Mouse (Mus musculus) left cerebral cortex, adult 2 months (tissue): ENCODE data around the gene Brsk1. TPM values are rescaled to one million over a fixed set of nuclear protein-coding genes. Genes with fewer than 3 reads are reported as not detected.

Experiments
- DNase-seq, 2 experiments: peaks; one replicate each; pipeline ENCODE4 v3.0.0; 2021 to 2022; ENCODE audit warnings: low spot score in 2 of 2, mixed read lengths in 1 of 2; ENCODE audit errors: extremely low spot score in 1 of 2
- H3K27ac ChIP-seq: fragments of 200-600 bp; 2 replicates; pipeline ENCODE4 v1.8.1; 2022
- H3K4me3 ChIP-seq: fragments of 200-600 bp; 2 replicates; pipeline ENCODE4 v1.8.1; 2022
- CTCF ChIP-seq: fragments of 200-600 bp; IDR thresholded peaks from 2 replicates; pipeline ENCODE4 v1.8.1; 2022; ENCODE audit warnings: antibody characterized with exemption, mild to moderate bottlenecking, moderate library complexity
- intact Hi-C: fragments of 180-260 bp; cut with DNase I; formaldehyde crosslinking; loops from one replicate; pipeline ENCODE4 v1.15.1; 2025
- total RNA-seq, 2 experiments: library from RNA; stranded (reverse); gene quantifications; 2 replicates each; pipeline ENCODE4 v1.2.3; 2021

Gene Brsk1
- total RNA-seq, 2 experiments from 2014 or later, result 425 to 440 TPM

DNA sequence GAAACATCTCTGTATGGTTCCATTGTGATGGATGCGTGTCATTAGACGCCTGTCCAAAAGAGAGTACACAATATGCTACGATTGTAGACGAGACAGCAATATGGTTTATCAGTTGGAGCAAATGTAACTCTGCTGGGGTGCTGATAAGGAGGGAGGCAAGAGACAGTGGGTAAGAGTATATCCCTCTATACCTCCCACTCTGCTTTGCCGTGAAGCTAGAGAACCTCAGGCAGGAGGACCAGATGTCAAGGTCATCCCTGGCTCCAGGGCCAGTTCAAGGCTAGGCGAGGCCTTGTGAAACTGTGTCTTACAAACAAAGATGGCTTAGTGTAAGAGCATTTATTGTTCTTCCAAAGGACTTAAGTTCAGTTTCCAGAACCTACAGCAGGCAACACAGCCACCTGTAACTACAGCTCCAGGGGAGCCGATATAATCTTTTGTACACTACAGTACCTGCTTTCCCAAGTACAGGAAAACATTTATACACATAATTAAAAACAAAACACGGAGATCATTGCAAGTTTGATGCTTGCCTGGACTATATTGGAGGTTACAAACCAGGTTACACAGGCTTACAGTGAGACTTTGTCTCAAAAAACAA lies 19.6 kb upstream of the Brsk1 start:
- intact Hi-C loops, result no loop called here
- TF ChIP-seq CTCF, result no peak
- H3K4me3 ChIP-seq, result no peak overlapping the region

DNA sequence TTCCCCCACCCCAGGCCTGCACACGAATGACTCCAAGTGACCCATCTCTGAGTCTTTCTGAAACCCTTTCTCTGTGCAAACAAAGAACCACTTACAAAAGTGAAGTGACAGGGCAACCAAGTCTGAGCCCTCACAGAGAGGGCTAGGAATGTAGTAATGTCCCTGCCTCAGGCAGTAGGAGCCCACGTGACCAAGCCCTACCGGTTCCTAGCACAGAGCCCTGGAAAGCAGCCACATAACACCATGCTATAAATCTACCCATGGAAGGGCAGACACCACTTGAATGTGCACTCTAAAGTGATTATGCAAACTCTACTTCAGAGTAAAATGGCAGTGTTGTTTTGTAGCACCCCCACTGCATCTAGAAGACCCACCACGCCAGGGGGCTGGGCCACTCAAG lies 18.4 kb upstream of the Brsk1 start:
- no peak for TF ChIP-seq CTCF
- no peak overlapping the region for H3K4me3 ChIP-seq
- no peak for DNase-seq
- intact Hi-C loops, result no loop called here
- no peak overlapping the region for H3K27ac ChIP-seq

More for the DNA sequence above, 19.6 kb upstream of the Brsk1 start:
- H3K27ac ChIP-seq, result no peak overlapping the region
- no peak for DNase-seq

DNA sequence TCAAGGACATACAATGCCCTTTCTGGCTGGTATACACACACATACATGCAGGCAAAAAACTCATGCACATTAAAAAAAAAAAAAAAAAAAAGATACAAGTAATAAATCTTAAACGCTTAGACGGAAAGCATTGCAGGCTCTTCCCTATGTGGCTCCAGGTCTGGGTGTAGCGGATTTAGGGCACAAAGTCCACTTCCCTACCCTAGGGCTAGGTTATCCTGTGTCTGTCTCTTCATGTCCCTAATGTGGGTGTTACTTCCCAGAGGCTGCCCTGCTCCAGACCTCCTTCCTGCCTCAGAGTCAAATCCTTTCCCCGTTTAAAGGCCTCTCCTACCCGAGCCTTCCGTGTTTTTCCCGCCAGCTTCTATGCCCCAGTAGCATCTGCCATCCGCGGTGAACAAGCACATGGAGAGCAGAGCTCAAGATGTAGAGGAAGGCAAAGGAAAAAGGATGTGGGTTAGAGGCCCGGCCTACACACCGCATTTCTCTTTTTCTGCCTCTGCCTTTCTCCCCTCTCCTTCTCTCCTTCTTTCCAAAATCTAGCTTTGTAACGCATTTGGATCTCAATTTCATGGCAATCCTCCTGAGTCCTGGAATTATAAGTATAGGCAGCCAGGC lies 16.2 kb upstream of the Brsk1 start:
- H3K4me3 ChIP-seq, result no peak overlapping the region
- no peak overlapping the region for H3K27ac ChIP-seq
- TF ChIP-seq CTCF, result no peak
- no peak for DNase-seq
- intact Hi-C loops, result no loop called here

DNA sequence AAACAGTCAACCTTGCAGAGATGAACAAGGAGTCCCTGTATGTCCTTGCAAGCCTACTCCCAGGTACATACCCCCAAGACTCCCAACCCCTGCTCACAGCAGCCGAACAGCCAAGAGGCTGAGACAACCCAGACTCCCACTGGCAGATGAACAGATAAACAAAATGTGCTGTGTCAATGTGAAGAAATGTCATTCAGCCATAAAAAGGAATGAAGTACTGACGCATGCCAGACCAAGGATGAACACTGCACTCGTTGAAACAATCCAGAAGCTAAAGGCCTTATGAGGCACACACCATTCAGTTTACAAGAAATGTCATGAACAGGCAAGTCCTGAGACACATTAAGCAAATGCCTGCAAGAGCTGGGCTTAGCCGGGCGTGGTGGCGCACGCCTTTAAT lies 15.2 kb upstream of the Brsk1 start:
- Histone ChIP-seq H3K4me3 (no peak overlapping the region), H3K27ac (no peak overlapping the region)
- intact Hi-C loops, result no loop called here
- no peak for DNase-seq
- TF ChIP-seq CTCF, result no peak

DNA sequence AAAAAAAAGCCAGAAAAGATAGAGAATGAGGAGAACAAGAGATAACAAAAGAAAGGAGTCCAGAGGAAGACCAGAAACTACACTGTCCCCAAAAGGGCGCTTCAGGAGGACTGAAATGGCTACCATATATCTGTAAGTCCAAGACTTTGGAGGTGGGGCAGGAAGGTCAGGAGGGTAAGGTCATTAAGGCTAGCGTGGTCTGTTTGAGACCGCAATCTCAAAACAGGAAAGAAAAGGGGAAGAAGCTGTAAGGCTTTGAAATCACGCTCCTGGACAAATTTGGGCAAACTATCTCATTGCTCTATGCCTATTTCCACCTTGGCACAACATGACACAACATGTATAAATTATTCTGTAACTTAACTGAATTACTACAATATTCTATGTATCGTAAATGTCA lies 7.1 kb upstream of the Brsk1 start:
- Histone ChIP-seq H3K27ac (no peak overlapping the region), H3K4me3 (peak overlapping the region; percentile 72; the same call in 1 of the 2 replicates)
- DNase-seq, result no peak
- no peak for TF ChIP-seq CTCF
- intact Hi-C loops, result no loop called here

DNA sequence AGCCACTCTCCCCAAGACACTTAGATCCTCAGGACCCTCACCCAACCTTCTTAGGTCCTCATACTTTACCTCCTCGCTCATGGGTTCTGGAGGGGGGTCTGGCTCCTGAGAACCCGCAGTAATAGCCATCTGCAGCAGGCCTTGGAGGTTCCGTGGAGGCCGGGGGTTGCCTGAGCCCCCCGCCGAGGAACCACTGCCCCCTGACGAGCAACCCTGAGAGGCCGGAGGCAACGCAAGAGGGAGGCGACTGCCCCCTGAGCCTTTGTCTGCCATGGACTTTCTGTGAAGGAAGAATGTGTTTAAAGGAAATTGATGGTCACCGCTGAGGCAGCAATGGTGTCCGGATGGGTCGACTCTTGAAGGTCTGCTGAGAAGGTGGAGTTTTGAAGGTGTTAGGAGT lies 6.2 kb upstream of the Brsk1 start:
- Histone ChIP-seq H3K27ac (peak overlapping the region; percentile 89), H3K4me3 (peak overlapping the region; percentile 72)
- TF ChIP-seq CTCF, result no peak
- DNase-seq, result no peak
- intact Hi-C loops, result loop anchor here (2.0 kb wide), 1 partner anchor 25 kb away; the partner anchor contains the start of gene Ppp6r1

DNA sequence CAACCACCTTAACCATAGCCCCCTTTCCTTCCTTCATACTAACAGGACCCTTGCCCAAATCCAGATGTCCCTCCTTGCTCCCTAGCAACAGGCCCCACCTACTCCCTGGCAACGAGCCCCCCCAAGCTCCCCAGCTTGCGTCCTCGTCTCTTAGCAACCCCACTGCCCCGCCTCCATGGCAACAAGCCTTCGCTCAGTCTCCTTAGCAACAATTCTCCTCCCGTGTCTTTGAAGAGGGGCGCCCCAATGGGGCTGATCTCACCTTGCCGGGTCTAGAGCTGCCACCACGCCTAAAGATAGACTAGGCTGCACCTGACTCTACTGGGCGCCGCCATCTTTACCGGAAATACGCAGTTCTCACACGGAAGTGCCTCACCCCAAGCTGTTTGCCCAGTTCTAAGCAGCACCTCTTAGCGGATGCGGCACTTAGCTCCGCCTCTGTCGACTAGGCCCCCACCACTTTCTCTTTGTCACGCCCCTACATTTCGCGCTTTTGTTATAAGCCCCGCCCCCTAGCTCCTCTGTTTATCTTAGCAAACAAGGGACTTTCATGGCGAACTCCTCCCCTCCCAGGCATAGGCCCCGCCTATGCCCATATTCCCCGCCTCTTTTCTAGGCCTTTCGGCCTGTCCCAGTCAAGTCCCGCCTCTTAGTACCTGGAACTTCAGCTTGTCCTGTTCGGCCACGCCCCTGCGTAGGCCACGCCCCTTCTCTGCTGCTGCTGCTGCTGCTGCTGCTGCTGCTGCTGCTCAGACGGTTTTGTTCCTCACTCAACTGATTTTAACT lies 5.6 kb upstream of the Brsk1 start, which contains the start of gene Hspbp1:
Gene Hspbp1 (minus strand): TSS at position 437 of the 786 bp plus-strand sequence.
- intact Hi-C loops, result loop anchor here (2.0 kb wide), 1 partner anchor 26 kb away; the partner anchor contains the start of gene Ppp6r1
- H3K27ac ChIP-seq, result peak within 1 kb of the TSS; percentile 89
- H3K4me3 ChIP-seq, result peak within 1 kb of the TSS; percentile 72
- TF ChIP-seq CTCF, result no peak
- DNase-seq, result peak; percentile 85 to 89

DNA sequence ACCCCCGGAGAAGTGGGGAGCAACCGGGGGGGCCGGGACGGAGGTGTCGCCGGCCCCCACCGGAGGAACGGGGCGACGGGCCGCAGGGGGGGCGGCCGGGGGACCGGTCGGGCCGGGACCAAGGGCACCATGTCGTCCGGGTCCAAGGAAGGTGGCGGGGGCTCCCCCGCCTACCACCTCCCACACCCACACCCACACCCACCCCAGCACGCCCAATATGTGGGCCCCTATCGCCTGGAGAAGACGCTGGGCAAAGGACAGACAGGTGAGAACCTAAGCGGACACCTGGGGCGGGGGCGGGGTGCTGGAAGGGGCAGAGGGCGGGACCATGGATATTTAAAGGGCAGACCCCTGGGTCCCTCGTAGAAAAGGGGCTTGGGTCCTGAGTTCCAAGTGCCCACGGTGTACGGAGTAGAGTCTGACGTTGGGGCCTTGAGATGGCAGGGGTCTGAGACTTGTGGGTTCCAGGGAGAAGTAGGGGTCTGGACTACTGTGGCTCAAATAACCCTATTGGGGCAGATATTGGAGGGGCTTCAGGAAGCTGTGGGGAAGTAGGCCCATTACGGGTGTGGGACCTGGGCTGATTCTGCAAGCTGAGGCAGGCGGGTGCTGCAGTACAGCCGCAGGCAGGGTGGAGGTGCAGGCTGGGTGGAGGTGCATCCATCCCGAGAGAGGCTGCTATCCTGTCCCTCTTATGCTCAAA lies 698 bp downstream of the Brsk1 start:
- Histone ChIP-seq H3K4me3 (peak overlapping the region; percentile 81), H3K27ac (peak overlapping the region; percentile 95)
- intact Hi-C loops, result loop anchor here (1.0 kb wide), 1 partner anchor 32 kb away; the partner anchor contains the start of gene Ppp6r1
- no peak; the same call in 1 of the 2 replicates for TF ChIP-seq CTCF
- DNase-seq, result peak; percentile 42 to 43

DNA sequence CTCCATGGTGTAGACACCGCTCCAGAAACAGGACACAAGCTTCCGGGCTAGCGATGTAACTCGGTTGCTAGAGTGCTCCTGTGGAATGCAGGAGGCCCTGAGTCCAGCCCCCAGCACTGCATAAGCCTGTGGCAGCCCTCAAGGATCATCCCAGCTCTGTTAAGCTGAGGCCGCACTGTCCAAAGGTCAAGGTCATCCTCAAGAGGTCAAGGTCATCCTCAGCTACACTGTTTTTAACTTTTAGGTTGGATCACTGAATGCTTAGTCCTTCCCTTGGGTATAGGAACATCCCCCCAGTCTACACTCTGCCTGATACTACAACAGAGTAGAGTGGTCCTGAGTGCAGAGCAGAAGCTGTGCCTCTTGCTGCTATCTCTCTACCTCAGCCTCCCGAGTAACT lies 2.6 kb downstream of the Brsk1 start:
- intact Hi-C loops, result no loop called here
- Histone ChIP-seq H3K4me3 (no peak overlapping the region), H3K27ac (no peak overlapping the region)
- DNase-seq, result no peak
- TF ChIP-seq CTCF, result no peak

DNA sequence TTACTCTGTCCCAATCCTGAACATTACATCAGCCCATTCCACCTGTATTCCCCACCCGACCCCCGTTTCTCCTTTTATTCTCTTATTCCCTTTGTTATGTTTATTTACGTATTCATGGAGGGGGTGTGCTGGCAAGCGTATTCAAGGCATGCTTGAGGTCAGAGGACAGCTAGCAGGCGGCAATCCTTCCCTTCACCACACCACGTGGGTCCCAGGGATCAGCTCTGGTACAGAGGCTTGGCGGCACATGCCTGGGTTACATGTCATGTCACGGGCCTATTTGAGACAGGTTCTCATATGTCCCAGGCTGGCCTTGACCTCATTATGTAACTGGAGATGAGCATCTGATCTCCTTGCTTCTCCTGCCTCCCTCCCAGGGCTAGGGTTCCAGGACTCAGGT lies 11.9 kb downstream of the Brsk1 start:
- H3K4me3 ChIP-seq, result no peak overlapping the region
- no peak for DNase-seq
- H3K27ac ChIP-seq, result peak overlapping the region; percentile 32; the same call in 1 of the 2 replicates
- TF ChIP-seq CTCF, result no peak
- intact Hi-C loops, result no loop called here

DNA sequence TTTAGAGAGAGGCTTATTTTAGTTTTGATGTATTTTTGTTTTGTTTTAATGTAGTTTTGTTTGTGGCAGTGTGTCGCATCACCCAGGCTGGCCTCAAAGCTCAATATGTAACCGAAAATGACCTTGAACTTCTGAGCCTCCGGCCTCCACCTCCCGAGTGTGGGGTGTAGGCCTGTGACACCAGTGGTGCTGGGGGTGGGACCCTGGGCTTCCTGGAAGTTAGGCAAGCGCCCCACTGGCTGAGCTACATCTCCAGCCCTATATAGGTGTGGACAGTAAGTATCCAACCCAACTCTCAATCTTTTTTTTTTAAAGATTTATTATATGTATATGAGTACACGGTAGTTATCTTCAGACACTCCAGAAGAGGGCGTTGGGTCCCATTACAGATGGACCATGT lies 12.8 kb downstream of the Brsk1 start:
- no peak for DNase-seq
- TF ChIP-seq CTCF, result no peak
- Histone ChIP-seq H3K27ac (no peak overlapping the region), H3K4me3 (no peak overlapping the region)
- intact Hi-C loops, result no loop called here
